Mouse (Mus musculus) hindbrain, embryonic 16.5 days (tissue): ENCODE data around the gene Ezh1. TPM values are rescaled to one million over a fixed set of nuclear protein-coding genes. Genes with fewer than 3 reads are reported as not detected.
A peak's percentile ranks its signal among the peaks of the same experiment; 100 is the strongest.

Experiments
- ATAC-seq: fragments of 200-750 bp; cut with Nextera tagmentation; 2 replicates; pipeline ENCODE4 v1.8.0; 2017; ENCODE audit warnings: moderate TSS enrichment, moderate library complexity
- H3K27ac ChIP-seq: fragments of 300-500 bp; sonication (generic); 2 replicates; pipeline ENCODE4 v1.5.1; 2014; ENCODE audit warnings: low read depth, mild to moderate bottlenecking, control low read depth, low read length, moderate library complexity
- H3K27me3 ChIP-seq: fragments of 300-500 bp; sonication (generic); replicated peaks from 2 replicates; pipeline ENCODE4 v1.6.1; 2014; ENCODE audit warnings: low read length; ENCODE audit not compliant: control insufficient read depth, insufficient read depth
- H3K36me3 ChIP-seq: fragments of 300-500 bp; sonication (generic); 2 replicates; pipeline ENCODE4 v1.6.1; 2014; ENCODE audit warnings: mild to moderate bottlenecking, low read length, moderate library complexity, mixed read lengths; ENCODE audit not compliant: control insufficient read depth, insufficient read depth
- H3K4me1 ChIP-seq: fragments of 300-500 bp; sonication (generic); 2 replicates; pipeline ENCODE4 v1.6.1; 2014; ENCODE audit warnings: low read depth, low read length; ENCODE audit not compliant: control insufficient read depth, insufficient read depth
- H3K4me2 ChIP-seq: fragments of 300-500 bp; sonication (generic); 2 replicates; pipeline ENCODE4 v1.6.1; 2014; ENCODE audit warnings: mild to moderate bottlenecking, low read length, control low read depth, moderate library complexity
- H3K4me3 ChIP-seq: fragments of 300-500 bp; sonication (generic); 2 replicates; pipeline ENCODE4 v1.5.1; 2014; ENCODE audit warnings: mild to moderate bottlenecking, low read length, control low read depth, moderate library complexity
- H3K9ac ChIP-seq: fragments of 300-500 bp; sonication (generic); 2 replicates; pipeline ENCODE4 v1.6.1; 2014; ENCODE audit warnings: low read depth, mild to moderate bottlenecking, control low read depth, low read length, moderate library complexity
- H3K9me3 ChIP-seq: fragments of 300-500 bp; sonication (generic); 2 replicates; pipeline ENCODE4 v1.6.1; 2014; ENCODE audit warnings: mild to moderate bottlenecking, low read length, moderate library complexity; ENCODE audit not compliant: control insufficient read depth
- whole genome bisulfite sequencing: fragments of 180-500 bp; shearing (Covaris S2); extraction: QIAGEN DNeasy Blood & Tissue Kit; methylation state at CpG from one replicate; pipeline ENCODE4 v1.1.7; 2014; 5-methylcytosine and 5-hydroxymethylcytosine counted together
- polyA plus RNA-seq: library from polyadenylated mRNA; unstranded; fragments of >200 nt; fragmentation: Nextera tagmentation; extraction: Ambion mirVana; gene quantifications from 2 replicates; pipeline ENCODE4 v1.2.1, GENCODE M21; 2015

The Ezh1 gene
- polyA plus RNA-seq, 1 experiment from 2014 or later: 30.0 TPM

DNA sequence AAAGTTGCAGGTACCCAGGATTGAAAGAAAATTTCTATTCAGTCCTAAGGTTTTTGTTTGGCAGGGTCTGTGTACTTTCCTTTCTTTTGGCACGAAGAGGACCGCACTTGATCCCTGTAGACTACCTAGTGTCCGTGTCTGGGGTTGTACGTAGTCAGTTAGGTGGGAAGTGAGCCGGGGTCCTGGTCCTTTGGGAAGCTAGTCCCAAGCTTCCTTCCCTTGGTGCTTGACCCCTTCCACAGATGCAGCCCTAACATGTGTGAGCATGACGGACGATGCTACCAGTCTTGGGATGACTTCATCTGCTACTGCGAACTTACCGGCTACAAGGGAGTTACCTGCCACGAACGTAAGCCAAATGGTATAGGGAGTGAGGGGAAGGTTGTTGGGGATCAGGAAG, 44.3 kb downstream of the Ezh1 start:
- Histone ChIP-seq H3K4me2 (no peak overlapping the region), H3K4me3 (no peak overlapping the region), H3K27ac (no peak overlapping the region), H3K36me3 (0 out of 2 replicates have a peak, but pooled peaks cover 6% of the 10 kb centered on the region), H3K27me3 (peaks cover 6% of the 10 kb centered on the region), H3K4me1 (peaks cover 16% of the 10 kb centered on the region), H3K9me3 (no peaks in the 10 kb centered on the region), H3K9ac (no peak overlapping the region)
- no peak for ATAC-seq
- 94% methylated on average over 11 of the region's 11 CpGs for WGBS

DNA sequence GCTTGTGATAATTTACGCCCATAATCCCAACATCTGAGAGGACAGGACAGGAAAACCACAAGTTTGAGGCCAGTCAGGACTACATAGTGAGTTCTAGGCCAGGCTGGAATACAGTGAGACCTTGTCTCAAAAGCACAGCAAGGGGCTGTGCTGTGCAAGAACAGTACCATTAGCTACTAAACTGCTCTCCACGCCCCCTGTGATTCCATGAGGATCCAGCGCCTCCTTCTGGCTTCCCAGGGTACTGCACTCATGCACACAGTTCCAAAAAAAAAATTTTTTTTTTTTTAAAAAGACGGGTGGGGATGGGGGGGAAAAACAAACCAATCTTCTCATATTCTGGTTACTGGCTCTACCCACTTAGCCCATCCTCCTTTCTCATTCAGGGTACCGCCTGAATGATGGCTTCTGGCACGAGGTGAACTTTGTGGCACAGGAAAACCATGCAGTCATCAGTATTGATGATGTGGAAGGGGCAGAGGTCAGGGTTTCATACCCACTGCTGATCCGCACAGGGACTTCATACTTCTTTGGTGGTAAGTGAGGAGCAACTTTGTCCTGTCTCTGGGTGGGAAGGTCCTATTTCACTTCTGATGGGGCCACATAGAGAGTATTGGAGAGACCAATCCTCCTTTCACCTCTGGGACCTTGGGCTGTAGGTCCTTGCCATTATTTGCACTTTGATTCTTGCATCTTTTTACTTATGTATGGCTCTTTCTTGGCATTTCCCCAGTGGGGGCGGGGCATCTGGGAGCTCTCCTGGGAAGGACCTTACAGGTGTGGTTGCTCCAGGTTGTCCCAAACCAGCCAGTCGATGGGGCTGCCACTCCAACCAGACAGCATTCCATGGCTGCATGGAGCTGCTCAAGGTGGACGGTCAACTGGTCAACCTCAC, 45.2 kb downstream of the Ezh1 start:
- no peak overlapping the region for H3K4me2 ChIP-seq
- no peak overlapping the region for H3K9ac ChIP-seq
- no peaks in the 10 kb centered on the region for H3K9me3 ChIP-seq
- no peak for ATAC-seq
- WGBS: 40% methylated on average over 10 of the region's 10 CpGs
- no peak overlapping the region for H3K4me3 ChIP-seq
- peaks cover 6% of the 10 kb centered on the region for H3K27me3 ChIP-seq
- H3K36me3 ChIP-seq: 0 out of 2 replicates have a peak, but pooled peaks cover 3% of the 10 kb centered on the region
- H3K4me1 ChIP-seq: peaks cover 22% of the 10 kb centered on the region
- no peak overlapping the region for H3K27ac ChIP-seq

GRCm38 (mm10) chr11:101180261-101180660, 46.0 kb downstream of the Ezh1 start:
- no peak for ATAC-seq
- no peak overlapping the region for H3K27ac ChIP-seq
- H3K4me3 ChIP-seq: no peak overlapping the region
- peaks cover 6% of the 10 kb centered on the region for H3K27me3 ChIP-seq
- peaks cover 24% of the 10 kb centered on the region for H3K4me1 ChIP-seq
- H3K4me2 ChIP-seq: no peak overlapping the region
- no peak overlapping the region for H3K9ac ChIP-seq
- 68% methylated on average over 17 of the region's 17 CpGs for WGBS
- no peaks in the 10 kb centered on the region for H3K9me3 ChIP-seq
- H3K36me3 ChIP-seq: 0 out of 2 replicates have a peak, but pooled peaks cover 3% of the 10 kb centered on the region

GRCm38 (mm10) chr11:101179306-101179705, 47.0 kb downstream of the Ezh1 start:
- 0 out of 2 replicates have a peak, but pooled peaks cover under 1% of the 10 kb centered on the region for H3K36me3 ChIP-seq
- no peak overlapping the region for H3K4me3 ChIP-seq
- peaks cover 6% of the 10 kb centered on the region for H3K27me3 ChIP-seq
- no peaks in the 10 kb centered on the region for H3K9me3 ChIP-seq
- H3K4me2 ChIP-seq: no peak overlapping the region
- WGBS: 79% methylated on average over 15 of the region's 15 CpGs
- no peak overlapping the region for H3K27ac ChIP-seq
- ATAC-seq: no peak
- H3K4me1 ChIP-seq: peaks cover 33% of the 10 kb centered on the region
- no peak overlapping the region; the same call in 1 of the 2 replicates for H3K9ac ChIP-seq

GRCm38 (mm10) chr11:101178061-101179058, 47.9 kb downstream of the Ezh1 start:
- H3K27ac ChIP-seq: no peak overlapping the region
- no peak for ATAC-seq
- H3K4me1 ChIP-seq: peaks cover 43% of the 10 kb centered on the region
- peak overlapping the region; percentile 17; the same call in 1 of the 2 replicates for H3K4me3 ChIP-seq
- peak overlapping the region; percentile 14 for H3K9ac ChIP-seq
- H3K27me3 ChIP-seq: peaks cover 6% of the 10 kb centered on the region
- H3K4me2 ChIP-seq: peak overlapping the region; percentile 77
- WGBS: 50% methylated on average over 36 of the region's 36 CpGs
- no peaks in the 10 kb centered on the region for H3K9me3 ChIP-seq
- no peaks in the 10 kb centered on the region for H3K36me3 ChIP-seq

DNA sequence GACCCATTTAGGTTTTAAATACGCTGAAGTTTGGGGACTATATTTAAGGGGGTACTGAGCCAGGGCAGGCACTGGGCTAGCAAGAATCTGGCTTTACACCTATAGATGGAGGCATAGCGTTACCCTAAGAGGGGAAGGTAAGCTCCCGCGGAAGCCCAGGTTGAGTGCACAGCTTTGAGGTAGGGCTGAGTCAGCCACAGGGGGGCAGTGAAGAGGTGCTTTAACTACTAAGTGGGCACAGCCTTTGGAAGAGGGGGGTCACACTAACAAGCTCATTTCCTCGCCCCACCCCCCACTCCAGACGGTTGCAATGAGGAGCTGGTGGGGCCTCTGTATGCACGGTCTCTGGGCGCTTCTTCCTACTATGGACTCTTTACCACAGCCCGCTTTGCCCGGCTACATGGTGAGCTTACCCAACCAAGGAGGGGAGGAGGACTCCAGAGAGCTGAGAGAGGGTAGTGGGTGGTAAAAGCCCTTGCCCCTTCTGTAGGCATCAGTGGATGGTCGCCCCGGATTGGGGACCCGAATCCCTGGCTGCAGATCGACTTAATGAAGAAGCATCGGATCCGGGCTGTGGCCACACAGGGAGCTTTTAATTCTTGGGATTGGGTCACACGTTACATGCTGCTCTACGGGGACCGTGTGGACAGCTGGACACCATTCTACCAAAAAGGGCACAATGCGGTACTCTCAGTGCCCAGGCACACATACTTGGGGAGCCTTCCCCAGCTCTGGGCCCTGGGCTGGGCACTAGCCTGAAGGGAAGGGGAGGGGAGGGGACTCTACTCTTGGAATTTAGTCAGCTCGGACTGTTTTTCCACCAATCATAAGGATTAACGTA, 49.1 kb downstream of the Ezh1 start:
- H3K4me3 ChIP-seq: peak overlapping the region; percentile 55
- peak overlapping the region; percentile 79 for H3K9ac ChIP-seq
- H3K4me2 ChIP-seq: peak overlapping the region; percentile 77
- peak overlapping the region; percentile 83 for H3K27ac ChIP-seq
- H3K27me3 ChIP-seq: peaks cover 6% of the 10 kb centered on the region
- ATAC-seq: peak; percentile 26
- 20% methylated on average over 22 of the region's 22 CpGs for whole genome bisulfite sequencing
- H3K9me3 ChIP-seq: no peaks in the 10 kb centered on the region
- H3K36me3 ChIP-seq: no peaks in the 10 kb centered on the region
- H3K4me1 ChIP-seq: peaks cover 53% of the 10 kb centered on the region

DNA sequence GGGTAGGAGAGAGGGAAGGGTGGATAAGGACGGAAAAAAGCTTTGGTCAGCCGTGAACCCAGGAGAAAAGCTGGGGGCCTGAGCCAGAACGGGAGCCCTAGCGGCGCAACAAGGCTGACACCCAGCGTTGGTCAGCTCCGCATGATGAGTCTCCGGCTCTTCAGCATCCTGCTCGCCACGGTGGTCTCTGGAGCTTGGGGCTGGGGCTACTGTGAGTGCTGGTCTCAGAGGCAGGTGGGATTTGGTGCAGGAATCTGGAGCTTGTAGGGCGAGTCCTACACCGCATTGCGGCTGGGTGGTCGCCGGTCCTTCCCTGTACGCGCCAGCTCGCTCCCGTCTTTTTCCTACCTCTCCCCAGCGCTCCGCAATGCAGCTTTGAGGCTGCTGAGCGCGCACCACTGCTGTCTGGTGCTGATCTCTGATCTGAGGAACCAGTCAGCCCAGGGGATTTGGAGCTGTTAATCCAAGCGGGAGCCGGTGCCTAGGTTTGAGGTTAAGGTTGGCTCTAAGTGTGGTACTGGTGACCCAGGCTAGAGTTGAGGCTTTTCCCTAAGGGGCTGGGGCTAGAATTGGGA, 50.1 kb downstream of the Ezh1 start:
- peak overlapping the region; percentile 77 for H3K4me2 ChIP-seq
- H3K27ac ChIP-seq: peak overlapping the region; percentile 83
- peak overlapping the region; percentile 55 for H3K4me3 ChIP-seq
- ATAC-seq: no peak
- under 1% methylated on average over 20 of the region's 25 CpGs for WGBS
- peak overlapping the region; percentile 79 for H3K9ac ChIP-seq
- no peaks in the 10 kb centered on the region for H3K9me3 ChIP-seq
- peaks cover 6% of the 10 kb centered on the region for H3K27me3 ChIP-seq
- H3K4me1 ChIP-seq: peaks cover 57% of the 10 kb centered on the region
- no peaks in the 10 kb centered on the region for H3K36me3 ChIP-seq

DNA sequence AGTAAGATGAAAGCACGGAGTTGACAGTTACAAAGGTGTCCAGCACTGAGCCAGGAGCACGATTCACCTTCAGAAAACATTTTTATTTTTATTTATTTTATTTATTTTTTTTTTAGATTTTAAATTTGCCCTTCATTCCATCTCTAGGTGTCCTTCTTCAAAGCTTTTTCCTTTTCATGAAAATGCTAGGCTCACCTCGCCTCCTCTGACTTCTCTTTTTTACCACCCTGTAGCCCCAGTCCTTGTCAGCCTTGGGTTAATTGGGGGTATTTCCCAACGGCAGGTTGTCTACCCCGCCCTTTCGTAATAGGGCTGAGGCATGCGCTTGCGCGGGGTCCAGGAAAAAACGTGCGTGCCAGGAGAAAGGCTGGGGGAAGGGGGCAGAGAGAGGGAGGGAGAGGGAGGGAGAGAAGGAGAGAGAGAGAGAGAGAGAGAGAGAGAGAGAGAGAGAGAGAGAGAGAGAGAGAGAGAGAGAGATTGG, 50.6 kb downstream of the Ezh1 start:
- no peak for ATAC-seq
- H3K36me3 ChIP-seq: no peaks in the 10 kb centered on the region
- H3K4me2 ChIP-seq: peak overlapping the region; percentile 77
- peak overlapping the region; percentile 55 for H3K4me3 ChIP-seq
- H3K27me3 ChIP-seq: peaks cover 6% of the 10 kb centered on the region
- peak overlapping the region; percentile 79 for H3K9ac ChIP-seq
- H3K4me1 ChIP-seq: peaks cover 59% of the 10 kb centered on the region
- H3K27ac ChIP-seq: peak overlapping the region; percentile 83; the same call in 1 of the 2 replicates
- 12% methylated on average over 11 of the region's 11 CpGs for WGBS
- no peaks in the 10 kb centered on the region for H3K9me3 ChIP-seq
